Mouse (Mus musculus) ES-E14 (cell line): ENCODE measurements around the gene Slc51a. TPM values are rescaled to one million over a fixed set of nuclear protein-coding genes. Genes with fewer than 3 reads are reported as not detected.

Experiments
- DNase-seq: peaks from one replicate; pipeline ENCODE4 v3.0.0-alpha.2; 2013; ENCODE audit warnings: low read depth, low spot score
- H3K27ac ChIP-seq: 2 replicates; pipeline ENCODE4 v1.5.1; 2012; ENCODE audit warnings: low read depth, mild to moderate bottlenecking, low read length, moderate library complexity, mixed read lengths; ENCODE audit not compliant: poor library complexity, insufficient read depth, severe bottlenecking
- H3K36me3 ChIP-seq: 2 replicates; pipeline ENCODE4 v1.6.1; 2012; ENCODE audit warnings: mild to moderate bottlenecking, low read length, moderate library complexity, mixed read lengths; ENCODE audit not compliant: control insufficient read depth, poor library complexity, insufficient read depth, severe bottlenecking
- H3K4me1 ChIP-seq, 2 experiments: fragments of 150-350 bp in 1 of 2; sonication (generic) in 1 of 2; 2 replicates each; pipeline ENCODE4 v1.6.1; 2012; ENCODE audit warnings: low read length in 2 of 2, mild to moderate bottlenecking in 1 of 2, mixed read lengths in 1 of 2; ENCODE audit not compliant: control insufficient read depth in 2 of 2, insufficient read depth in 2 of 2, poor library complexity in 1 of 2
- H3K4me3 ChIP-seq, 2 experiments: fragments of 150-350 bp in 1 of 2; sonication (generic) in 1 of 2; 2 replicates each; pipeline ENCODE4 v1.5.1; 2012; ENCODE audit warnings: low read length in 2 of 2, low read depth in 1 of 2, mild to moderate bottlenecking in 1 of 2, mixed read lengths in 1 of 2; ENCODE audit not compliant: insufficient read depth in 1 of 2, poor library complexity in 1 of 2, severe bottlenecking in 1 of 2
- H3K9ac ChIP-seq: 2 replicates; pipeline ENCODE4 v1.6.1; 2012; ENCODE audit warnings: low read depth, mild to moderate bottlenecking, low read length, mixed read lengths; ENCODE audit not compliant: poor library complexity, insufficient read depth, severe bottlenecking
- H3K9me3 ChIP-seq: fragments of 150-350 bp; sonication (generic); 2 replicates; pipeline ENCODE4 v1.6.1; 2012; ENCODE audit warnings: low read depth, mild to moderate bottlenecking, low read length; ENCODE audit not compliant: control insufficient read depth, insufficient read depth
- CHD2 ChIP-seq: IDR thresholded peaks from 2 replicates; pipeline ENCODE4 v1.6.1; 2014; ENCODE audit warnings: mild to moderate bottlenecking, low read depth, low read length, inconsistent platforms
- HCFC1 ChIP-seq: IDR thresholded peaks from 2 replicates; pipeline ENCODE4 v1.6.1; 2012; ENCODE audit warnings: low read length, inconsistent platforms, borderline replicate concordance; ENCODE audit not compliant: insufficient read depth
- MAFK ChIP-seq: IDR thresholded peaks from 2 replicates; pipeline ENCODE4 v1.6.1; 2014; ENCODE audit warnings: mild to moderate bottlenecking, low read depth, low read length, inconsistent platforms; ENCODE audit not compliant: insufficient read depth
- ZC3H11A ChIP-seq: IDR thresholded peaks from 2 replicates; pipeline ENCODE4 v1.6.1; 2012; ENCODE audit warnings: low read depth, mild to moderate bottlenecking, inconsistent platforms, low read length, borderline replicate concordance
- ZNF384 ChIP-seq: IDR thresholded peaks from 2 replicates; pipeline ENCODE4 v1.6.1; 2012; ENCODE audit warnings: low read depth, low read length, inconsistent platforms
- in situ Hi-C, 2 experiments: fragments of 600-800 bp; cut with MboI; formaldehyde crosslinking; loops; one replicate each; pipeline ENCODE4 v1.15.1; 2025; ENCODE audit warnings: low sequenced_read_pairs in 2 of 2, inconsistent platforms in 1 of 2; ENCODE audit not compliant: unreplicated experiment in 2 of 2
- total RNA-seq: library from RNA; depleted of rRNA; stranded (reverse); fragments of 300-350 nt; gene quantifications from 2 replicates; pipeline ENCODE4 v1.2.3, GENCODE M21; 2012

The Slc51a gene
- total RNA-seq, 1 experiment = 1.1 TPM

GRCm38 (mm10) chr16:32469404-32470105 is 18.1 kb downstream of the Slc51a start:
- TF ChIP-seq HCFC1 (no peak), MAFK (no peak), ZNF384 (no peak), ZC3H11A (no peak), CHD2 (no peak)
- H3K9ac ChIP-seq = no peak overlapping the region
- no peaks in the 10 kb centered on the region for H3K4me1 ChIP-seq
- H3K4me3 ChIP-seq = no peak overlapping the region
- DNase-seq = no peak
- H3K9me3 ChIP-seq = no peaks in the 10 kb centered on the region
- in situ Hi-C loops = no loop called here
- no peak overlapping the region for H3K27ac ChIP-seq
- H3K36me3 ChIP-seq = peaks cover 2% of the 10 kb centered on the region

GRCm38 (mm10) chr16:32468488-32468887 is 19.2 kb downstream of the Slc51a start:
- Histone ChIP-seq H3K4me1 (no peaks in the 10 kb centered on the region), H3K4me3 (no peak overlapping the region), H3K9ac (no peak overlapping the region), H3K27ac (no peak overlapping the region), H3K9me3 (no peaks in the 10 kb centered on the region), H3K36me3 (peaks cover 2% of the 10 kb centered on the region)
- no peak for TF ChIP-seq ZNF384
- TF ChIP-seq CHD2 = no peak
- TF ChIP-seq MAFK = no peak
- no peak for TF ChIP-seq HCFC1
- no peak for TF ChIP-seq ZC3H11A
- in situ Hi-C loops = no loop called here
- DNase-seq = no peak

GRCm38 (mm10) chr16:32464908-32465307 is 22.8 kb downstream of the Slc51a start:
- in situ Hi-C loops = no loop called here
- DNase-seq = no peak
- Histone ChIP-seq H3K9me3 (no peaks in the 10 kb centered on the region), H3K4me1 (peaks cover 0 to 3% of the 10 kb centered on the region in 2 experiments; a peak in 1 of 4 replicates), H3K9ac (no peak overlapping the region), H3K36me3 (peaks cover 5% of the 10 kb centered on the region), H3K27ac (no peak overlapping the region), H3K4me3 (no peak overlapping the region)
- TF ChIP-seq ZNF384 = 0 out of 2 replicates have a peak, but pooled peaks have one; percentile 41
- TF ChIP-seq MAFK = no peak
- no peak for TF ChIP-seq HCFC1

GRCm38 (mm10) chr16:32463426-32463825 is 24.3 kb downstream of the Slc51a start:
- Histone ChIP-seq H3K9me3 (no peaks in the 10 kb centered on the region), H3K27ac (no peak overlapping the region), H3K4me3 (no peak overlapping the region), H3K9ac (no peak overlapping the region), H3K4me1 (peaks cover 0 to 3% of the 10 kb centered on the region in 2 experiments; a peak in 1 of 4 replicates), H3K36me3 (peaks cover 5% of the 10 kb centered on the region)
- in situ Hi-C loops = no loop called here
- no peak for DNase-seq
- no peak for TF ChIP-seq MAFK
- TF ChIP-seq HCFC1 = no peak
- TF ChIP-seq ZC3H11A = no peak
- no peak for TF ChIP-seq ZNF384

- peaks cover 5% of the 10 kb centered on the region for H3K36me3 ChIP-seq
- H3K4me3 ChIP-seq = no peak overlapping the region
- no peak overlapping the region for H3K27ac ChIP-seq
- H3K9ac ChIP-seq = no peak overlapping the region
- TF ChIP-seq ZNF384 (no peak), HCFC1 (no peak), CHD2 (no peak), MAFK (no peak), ZC3H11A (no peak)
- peaks cover 0 to 3% of the 10 kb centered on the region in 2 experiments; a peak in 1 of 4 replicates for H3K4me1 ChIP-seq
- in situ Hi-C loops = no loop called here
- no peak for DNase-seq
- H3K9me3 ChIP-seq = no peaks in the 10 kb centered on the region
Observed at GRCm38 (mm10) chr16:32462950-32463349, 24.7 kb downstream of the Slc51a start.
